Mouse (Mus musculus) fat pad, adult 2 months (tissue): ENCODE measurements around the gene Htatip2.
A peak's percentile ranks its signal among the peaks of the same experiment; 100 is the strongest.

Source experiments
- DNase-seq: peaks from one replicate; pipeline ENCODE4 v3.0.0-alpha.2; 2011; ENCODE audit warnings: low read depth, low spot score; ENCODE audit errors: extremely low read depth

Htatip2 gene

GRCm38 (mm10) chr7:49758934-49759571 is at the start of gene Htatip2:
TSS of gene Htatip2 (plus strand) at chr7:49759115.
- no peak for DNase-seq

GRCm38 (mm10) chr7:49709381-49710021 is 49.4 kb upstream of the Htatip2 start:
- no peak for DNase-seq

GRCm38 (mm10) chr7:49717942-49718733 is 40.8 kb upstream of the Htatip2 start:
- DNase-seq = no peak

- no peak for DNase-seq
Measured at GRCm38 (mm10) chr7:49734342-49734741, 24.6 kb upstream of the Htatip2 start.

- no peak for DNase-seq
Measured at GRCm38 (mm10) chr7:49739448-49739847, 19.5 kb upstream of the Htatip2 start.

- no peak for DNase-seq
Measured at GRCm38 (mm10) chr7:49741474-49741873, 17.4 kb upstream of the Htatip2 start.

GRCm38 (mm10) chr7:49741923-49742322 is 17.0 kb upstream of the Htatip2 start:
- DNase-seq = no peak

- DNase-seq = no peak
Measured at GRCm38 (mm10) chr7:49751148-49751547, 7.8 kb upstream of the Htatip2 start.

- peak; percentile 5 for DNase-seq
Measured at GRCm38 (mm10) chr7:49752730-49753506, 6.0 kb upstream of the Htatip2 start.

- DNase-seq = no peak
Measured at GRCm38 (mm10) chr7:49754767-49755166, 4.1 kb upstream of the Htatip2 start.

- no peak for DNase-seq
Measured at GRCm38 (mm10) chr7:49762605-49763004, 3.7 kb downstream of the Htatip2 start.

- DNase-seq = no peak
Measured at GRCm38 (mm10) chr7:49764011-49764716, 5.2 kb downstream of the Htatip2 start.

GRCm38 (mm10) chr7:49766166-49766565 is 7.3 kb downstream of the Htatip2 start:
- no peak for DNase-seq

- DNase-seq = no peak
Measured at GRCm38 (mm10) chr7:49768509-49768908, 9.6 kb downstream of the Htatip2 start.

- DNase-seq = no peak
Measured at GRCm38 (mm10) chr7:49774396-49774795, 15.5 kb downstream of the Htatip2 start.

GRCm38 (mm10) chr7:49777585-49777984 is 18.7 kb downstream of the Htatip2 start:
- no peak for DNase-seq

- DNase-seq = no peak
Measured at GRCm38 (mm10) chr7:49778114-49778901, 19.4 kb downstream of the Htatip2 start, which contains the start of gene Prmt3. TSS of gene Prmt3 (plus strand) at chr7:49778346.

- DNase-seq = no peak
Measured at GRCm38 (mm10) chr7:49778904-49779615, 20.1 kb downstream of the Htatip2 start.

GRCm38 (mm10) chr7:49783017-49783416 is 24.1 kb downstream of the Htatip2 start:
- no peak for DNase-seq
